Mouse (Mus musculus): ENCODE data around the gene Klhl42. TPM values are rescaled to one million over a fixed set of nuclear protein-coding genes. Genes with fewer than 3 reads are reported as not detected.

Klhl42 gene
- 8.4 and 9.0 TPM in 2 replicates for polyA plus RNA-seq (2014; fragmentation: Nextera tagmentation; extraction: Ambion mirVana)

GRCm38 (mm10) chr6:147091136-147092120 lies at the start of gene Klhl42:
Klhl42 (plus strand) TSS chr6:147091379.
- ATAC-seq (replicated peaks; ENCODE audit: low FRiP score) (peak; percentile 90), DNase-seq (ENCODE audit: low spot score) (peak; percentile 86)
- Histone ChIP-seq H3K9ac (ENCODE audit: low read length) (peak within 1 kb of the TSS; percentile 88), H3K4me1 (replicated peaks; ENCODE audit: control insufficient read depth, insufficient read depth, low read length) (peaks cover 14% of the 10 kb centered on the region; the same call in 1 of the 2 replicates), H3K27ac (ENCODE audit: low read depth, low read length) (peak within 1 kb of the TSS; percentile 68), H3K9me3 (ENCODE audit: control insufficient read depth, low read length) (no peaks in the 10 kb centered on the region), H3K4me2 (ENCODE audit: low read depth, low read length, severe bottlenecking) (peak within 1 kb of the TSS; percentile 98), H3K36me3 (ENCODE audit: control insufficient read depth, insufficient read depth, low read length) (no peaks in the 10 kb centered on the region), H3K27me3 (ENCODE audit: control insufficient read depth, insufficient read depth, low read length) (no peaks in the 10 kb centered on the region; the same call in none of the 2 replicates), H3K4me3 (ENCODE audit: low read depth, low read length) (peak within 1 kb of the TSS; percentile 74)
- WGBS, result under 1% methylated on average over 98 of the region's 99 CpGs

DNA sequence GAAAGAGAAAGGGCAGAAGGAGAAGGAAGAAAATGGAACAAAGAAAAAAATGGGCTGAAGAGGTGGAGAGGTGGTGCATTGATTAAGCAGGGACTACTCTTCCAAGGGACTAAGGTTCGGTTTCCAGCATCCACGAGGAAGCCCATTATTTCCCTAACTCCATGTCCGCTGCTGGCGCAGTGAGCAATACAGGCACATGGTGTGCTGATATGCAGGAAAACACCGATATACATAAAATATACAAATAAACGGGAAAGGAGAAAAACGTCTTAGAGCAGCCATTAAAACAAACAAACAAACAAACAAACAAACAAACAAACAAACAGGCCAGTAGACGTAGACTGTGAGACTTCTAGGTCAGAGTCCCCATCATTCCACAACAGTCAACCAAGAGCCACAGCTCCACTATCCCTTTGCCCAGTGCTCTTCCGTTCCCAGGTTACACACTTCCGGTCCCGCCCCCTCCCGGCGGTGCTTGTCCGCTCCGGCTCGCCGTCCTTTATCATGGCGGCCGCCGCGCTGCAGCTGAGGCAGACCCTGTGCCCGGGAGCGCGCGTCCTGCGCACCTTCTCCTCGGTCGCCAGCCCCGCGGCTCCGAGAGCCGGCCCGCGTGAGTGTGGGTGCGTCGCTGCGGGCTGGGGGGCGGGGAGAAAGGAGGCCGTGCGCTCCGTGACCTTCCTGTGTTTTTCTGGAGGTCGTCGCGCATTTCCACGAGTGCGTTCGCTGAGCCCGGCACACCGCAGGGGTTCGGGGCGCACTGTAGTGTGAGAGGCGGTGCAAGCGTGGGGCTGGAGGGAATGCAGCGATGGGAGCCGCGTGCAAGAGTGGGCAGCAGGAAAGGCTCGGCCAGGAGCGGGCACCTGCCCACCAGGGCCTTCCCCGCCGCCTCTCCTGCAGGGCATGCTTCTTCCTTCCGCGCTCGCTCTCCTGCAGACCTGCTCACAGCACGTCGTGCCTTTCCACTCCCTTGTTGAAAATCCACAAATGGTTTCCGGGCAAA lies 48.6 kb upstream of the Klhl42 start, which contains the start of gene Mrps35:
TSS of gene Mrps35 (plus strand) at position 474 of the 1,000 bp plus-strand sequence.
- H3K9ac ChIP-seq (ENCODE audit: low read length), result peak within 1 kb of the TSS; percentile 97
- H3K9me3 ChIP-seq (ENCODE audit: control insufficient read depth, low read length), result no peaks in the 10 kb centered on the region
- H3K4me2 ChIP-seq (ENCODE audit: low read depth, low read length, severe bottlenecking), result peak within 1 kb of the TSS; percentile 77
- 5% methylated on average over 59 of the region's 66 CpGs for WGBS
- H3K4me3 ChIP-seq (ENCODE audit: low read depth, low read length), result peak within 1 kb of the TSS; percentile 89
- H3K27me3 ChIP-seq (ENCODE audit: control insufficient read depth, insufficient read depth, low read length), result no peaks in the 10 kb centered on the region
- peak within 1 kb of the TSS; percentile 64; the same call in 1 of the 2 replicates for H3K27ac ChIP-seq (ENCODE audit: low read depth, low read length)
- peak; percentile 99 for ATAC-seq (replicated peaks; ENCODE audit: low FRiP score)
- 0 out of 2 replicates have a peak, but pooled peaks cover 3% of the 10 kb centered on the region for H3K4me1 ChIP-seq (replicated peaks; ENCODE audit: control insufficient read depth, insufficient read depth, low read length)
- peak; percentile 95 for DNase-seq (ENCODE audit: low spot score)
- no peaks in the 10 kb centered on the region; the same call in 1 of the 2 replicates for H3K36me3 ChIP-seq (ENCODE audit: control insufficient read depth, insufficient read depth, low read length)

DNA sequence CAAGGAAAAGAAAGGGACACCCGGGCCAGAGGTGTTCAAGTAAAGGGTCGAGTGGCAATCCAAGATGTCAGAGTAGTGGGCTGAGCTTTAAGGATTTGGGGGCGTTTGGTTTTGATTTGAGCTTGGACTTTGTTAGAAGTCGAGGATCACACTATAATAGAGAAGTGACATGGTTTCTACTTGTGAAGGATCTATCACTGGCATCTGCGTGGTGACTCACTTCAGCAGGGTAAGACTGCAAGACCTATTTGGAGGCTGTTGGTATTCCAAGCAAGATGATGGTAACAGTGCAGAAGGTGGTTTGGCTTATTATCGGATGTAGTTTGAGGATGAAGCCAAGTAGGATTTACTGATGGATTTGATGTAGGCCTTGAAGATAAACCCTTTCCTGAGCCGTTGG lies 47.5 kb upstream of the Klhl42 start:
- H3K4me3 ChIP-seq (ENCODE audit: low read depth, low read length), result peak overlapping the region; percentile 89
- no peak overlapping the region for H3K27ac ChIP-seq (ENCODE audit: low read depth, low read length)
- 0 out of 2 replicates have a peak, but pooled peaks cover 3% of the 10 kb centered on the region for H3K4me1 ChIP-seq (replicated peaks; ENCODE audit: control insufficient read depth, insufficient read depth, low read length)
- ATAC-seq (replicated peaks; ENCODE audit: low FRiP score), result no peak
- no peaks in the 10 kb centered on the region for H3K9me3 ChIP-seq (ENCODE audit: control insufficient read depth, low read length)
- H3K4me2 ChIP-seq (ENCODE audit: low read depth, low read length, severe bottlenecking), result peak overlapping the region; percentile 77
- peak overlapping the region; percentile 97 for H3K9ac ChIP-seq (ENCODE audit: low read length)
- no peak for DNase-seq (ENCODE audit: low spot score)
- no peaks in the 10 kb centered on the region for H3K27me3 ChIP-seq (ENCODE audit: control insufficient read depth, insufficient read depth, low read length)
- WGBS, result 54% methylated on average over 7 of the region's 7 CpGs
- H3K36me3 ChIP-seq (ENCODE audit: control insufficient read depth, insufficient read depth, low read length), result no peaks in the 10 kb centered on the region; the same call in 1 of the 2 replicates

DNA sequence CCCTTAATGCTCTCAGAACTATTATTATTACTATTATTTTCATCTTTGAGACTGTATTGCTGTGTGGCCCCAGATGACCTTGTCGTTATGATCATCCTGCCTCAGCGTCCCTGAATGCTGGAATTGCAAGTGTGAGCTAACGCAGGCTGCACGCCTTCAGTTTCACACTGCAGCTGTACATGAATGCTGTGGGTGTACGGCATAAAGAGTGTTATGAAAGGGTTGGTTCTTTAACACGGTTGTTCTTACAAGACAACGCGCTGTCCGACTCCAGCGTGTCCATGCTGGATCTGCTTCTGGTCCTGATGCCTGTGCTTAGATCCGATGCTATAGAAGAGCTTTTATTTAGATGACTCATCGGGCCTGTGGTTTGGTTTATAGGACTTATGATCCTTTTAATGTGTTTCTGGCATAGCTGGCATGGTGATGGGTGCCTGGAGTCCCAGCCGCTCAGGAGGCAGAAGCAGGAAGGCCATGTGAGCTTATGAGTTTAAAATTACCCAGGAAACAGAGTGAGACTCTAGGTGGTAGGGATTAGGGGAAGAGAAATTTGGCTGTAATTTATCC lies 41.9 kb upstream of the Klhl42 start:
- no peaks in the 10 kb centered on the region; the same call in 1 of the 2 replicates for H3K36me3 ChIP-seq (ENCODE audit: control insufficient read depth, insufficient read depth, low read length)
- H3K27ac ChIP-seq (ENCODE audit: low read depth, low read length), result no peak overlapping the region
- H3K9me3 ChIP-seq (ENCODE audit: control insufficient read depth, low read length), result no peaks in the 10 kb centered on the region
- H3K9ac ChIP-seq (ENCODE audit: low read length), result no peak overlapping the region
- ATAC-seq (replicated peaks; ENCODE audit: low FRiP score) (no peak), DNase-seq (ENCODE audit: low spot score) (peak; percentile 9)
- WGBS, result 95% methylated on average over 13 of the region's 13 CpGs
- no peak overlapping the region for H3K4me2 ChIP-seq (ENCODE audit: low read depth, low read length, severe bottlenecking)
- H3K27me3 ChIP-seq (ENCODE audit: control insufficient read depth, insufficient read depth, low read length), result no peaks in the 10 kb centered on the region
- H3K4me3 ChIP-seq (ENCODE audit: low read depth, low read length), result no peak overlapping the region
- H3K4me1 ChIP-seq (replicated peaks; ENCODE audit: control insufficient read depth, insufficient read depth, low read length), result no peaks in the 10 kb centered on the region

DNA sequence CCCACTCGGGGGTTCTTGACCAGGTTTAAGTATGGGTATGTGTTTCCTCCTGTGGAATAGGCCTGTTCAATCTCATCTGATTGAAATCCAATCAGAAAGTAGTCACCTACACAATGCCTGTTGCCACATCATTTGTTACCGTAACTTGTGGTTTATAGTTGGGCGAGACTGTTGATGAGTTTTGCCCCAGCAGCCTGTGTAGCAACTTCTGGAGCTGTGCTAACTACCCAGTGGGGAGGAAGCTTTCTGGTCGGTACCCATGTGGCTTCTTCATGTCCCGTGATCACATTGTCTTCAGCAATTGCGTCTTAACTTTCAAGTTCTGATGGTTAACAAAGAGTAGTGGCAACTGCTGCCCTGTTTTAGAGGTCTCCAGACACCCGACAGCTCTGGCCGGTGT lies 39.5 kb upstream of the Klhl42 start:
- no peaks in the 10 kb centered on the region; the same call in 1 of the 2 replicates for H3K36me3 ChIP-seq (ENCODE audit: control insufficient read depth, insufficient read depth, low read length)
- ATAC-seq (replicated peaks; ENCODE audit: low FRiP score), result no peak

GRCm38 (mm10) chr6:147052440-147052839 lies 38.7 kb upstream of the Klhl42 start:
- Histone ChIP-seq H3K27ac (ENCODE audit: low read depth, low read length) (no peak overlapping the region), H3K4me1 (replicated peaks; ENCODE audit: control insufficient read depth, insufficient read depth, low read length) (no peaks in the 10 kb centered on the region), H3K9ac (ENCODE audit: low read length) (no peak overlapping the region), H3K4me2 (ENCODE audit: low read depth, low read length, severe bottlenecking) (no peak overlapping the region), H3K27me3 (ENCODE audit: control insufficient read depth, insufficient read depth, low read length) (no peaks in the 10 kb centered on the region), H3K9me3 (ENCODE audit: control insufficient read depth, low read length) (no peaks in the 10 kb centered on the region), H3K4me3 (ENCODE audit: low read depth, low read length) (no peak overlapping the region), H3K36me3 (ENCODE audit: control insufficient read depth, insufficient read depth, low read length) (no peaks in the 10 kb centered on the region; the same call in 1 of the 2 replicates)
- DNase-seq (ENCODE audit: low spot score) (peak; percentile 25), ATAC-seq (replicated peaks; ENCODE audit: low FRiP score) (no peak)
- WGBS, result 93% methylated on average over 9 of the region's 9 CpGs

More for the DNA sequence above, 39.5 kb upstream of the Klhl42 start:
- Histone ChIP-seq H3K9me3 (ENCODE audit: control insufficient read depth, low read length) (no peaks in the 10 kb centered on the region), H3K4me3 (ENCODE audit: low read depth, low read length) (no peak overlapping the region), H3K27ac (ENCODE audit: low read depth, low read length) (no peak overlapping the region), H3K27me3 (ENCODE audit: control insufficient read depth, insufficient read depth, low read length) (no peaks in the 10 kb centered on the region), H3K4me1 (replicated peaks; ENCODE audit: control insufficient read depth, insufficient read depth, low read length) (no peaks in the 10 kb centered on the region), H3K4me2 (ENCODE audit: low read depth, low read length, severe bottlenecking) (no peak overlapping the region), H3K9ac (ENCODE audit: low read length) (no peak overlapping the region)
- peak; percentile 31 for DNase-seq (ENCODE audit: low spot score)
- WGBS, result 94% methylated on average over 8 of the region's 8 CpGs

- H3K27ac ChIP-seq (ENCODE audit: low read depth, low read length), result no peak overlapping the region
- H3K9ac ChIP-seq (ENCODE audit: low read length), result no peak overlapping the region
- no peaks in the 10 kb centered on the region; the same call in 1 of the 2 replicates for H3K36me3 ChIP-seq (ENCODE audit: control insufficient read depth, insufficient read depth, low read length)
- H3K4me1 ChIP-seq (replicated peaks; ENCODE audit: control insufficient read depth, insufficient read depth, low read length), result no peaks in the 10 kb centered on the region
- H3K27me3 ChIP-seq (ENCODE audit: control insufficient read depth, insufficient read depth, low read length), result no peaks in the 10 kb centered on the region
- 88% methylated on average over 19 of the region's 19 CpGs for WGBS
- H3K4me2 ChIP-seq (ENCODE audit: low read depth, low read length, severe bottlenecking), result no peak overlapping the region
- no peaks in the 10 kb centered on the region for H3K9me3 ChIP-seq (ENCODE audit: control insufficient read depth, low read length)
- no peak overlapping the region for H3K4me3 ChIP-seq (ENCODE audit: low read depth, low read length)
- ATAC-seq (replicated peaks; ENCODE audit: low FRiP score) (peak; percentile 64; the same call in 1 of the 2 replicates), DNase-seq (ENCODE audit: low spot score) (peak; percentile 37)
Observed at GRCm38 (mm10) chr6:147053785-147054646, 37.2 kb upstream of the Klhl42 start.
